Mouse (Mus musculus) naive thymus-derived CD4-positive, alpha-beta T cell, adult 5 months (primary cell): ENCODE results near the gene Mrps36. TPM values are rescaled to one million over a fixed set of nuclear protein-coding genes. Genes with fewer than 3 reads are reported as not detected.

Source experiments
- polyA plus RNA-seq: library from polyadenylated mRNA; unstranded; fragments of 100-300 nt; shearing (Covaris generic); gene quantifications from one replicate; pipeline ENCODE4 v1.2.1, GENCODE M21; 2017

Gene Mrps36
- 55.7 TPM for polyA plus RNA-seq

GRCm38 (mm10) chr13:100744036-100744744 lies at the start of gene Mrps36:
Gene Mrps36 (minus strand): TSS chr13:100744659.

GRCm38 (mm10) chr13:100786414-100786867 lies 42.0 kb upstream of the Mrps36 start, which contains the start of gene Ccnb1:
Gene Ccnb1 (minus strand): TSS chr13:100786570.

GRCm38 (mm10) chr13:100775252-100776055 lies 31.0 kb upstream of the Mrps36 start, which contains the start of gene Cenph:
Gene Cenph (minus strand): TSS chr13:100775899.

GRCm38 (mm10) chr13:100730861-100731176 lies 13.6 kb downstream of the Mrps36 start, which contains the start of gene Cdk7:
Gene Cdk7 (minus strand): TSS chr13:100730939.

Other genes starting within 250 kb of the Mrps36 start
- gene Ocln, start 191.9 kb downstream of the Mrps36 start, polyA plus RNA-seq: not detected
- 5.4 TPM for gene Marveld2, start 127.7 kb downstream of the Mrps36 start, polyA plus RNA-seq
- gene Ak6, start 93.7 kb downstream of the Mrps36 start, polyA plus RNA-seq: 130 TPM
- 20.9 TPM for gene Rad17, start 93.6 kb downstream of the Mrps36 start, polyA plus RNA-seq
- 3.1 TPM for gene Taf9, start 93.1 kb downstream of the Mrps36 start, polyA plus RNA-seq
- 17.5 TPM for gene Ccdc125, start 74.9 kb downstream of the Mrps36 start, polyA plus RNA-seq
- 53.1 TPM for gene Cdk7, start 13.7 kb downstream of the Mrps36 start, polyA plus RNA-seq
- 0.56 TPM for gene Cenph, start 31.2 kb upstream of the Mrps36 start, polyA plus RNA-seq
- 0.70 TPM for gene Ccnb1, start 41.9 kb upstream of the Mrps36 start, polyA plus RNA-seq
- gene Slc30a5, start 88.8 kb upstream of the Mrps36 start, polyA plus RNA-seq: 66.3 TPM